Mouse (Mus musculus) hindbrain, embryonic 10.5 days (tissue): ENCODE results near the gene Gm136. TPM values are rescaled to one million over a fixed set of nuclear protein-coding genes. Genes with fewer than 3 reads are reported as not detected.

Source experiments
- DNase-seq: peaks from one replicate; pipeline ENCODE4 v3.0.0-alpha.2; 2017; ENCODE audit warnings: low spot score
- H3K27ac ChIP-seq: fragments of 300-500 bp; sonication (generic); 2 replicates; pipeline ENCODE4 v1.5.1; 2016; ENCODE audit warnings: mild to moderate bottlenecking, moderate library complexity
- H3K27me3 ChIP-seq: fragments of 300-500 bp; sonication (generic); 2 replicates; pipeline ENCODE4 v1.6.1; 2016; ENCODE audit warnings: mild to moderate bottlenecking; ENCODE audit not compliant: poor library complexity, insufficient read depth, severe bottlenecking
- H3K36me3 ChIP-seq: fragments of 300-500 bp; sonication (generic); 2 replicates; pipeline ENCODE4 v1.6.1; 2016; ENCODE audit warnings: mild to moderate bottlenecking, moderate library complexity
- H3K4me1 ChIP-seq: fragments of 300-500 bp; sonication (generic); replicated peaks from 2 replicates; pipeline ENCODE4 v1.6.1; 2016; ENCODE audit warnings: mild to moderate bottlenecking
- H3K4me3 ChIP-seq: fragments of 300-500 bp; sonication (generic); 2 replicates; pipeline ENCODE4 v1.5.1; 2016; ENCODE audit warnings: mild to moderate bottlenecking, moderate library complexity
- H3K9me3 ChIP-seq: fragments of 300-500 bp; sonication (generic); 2 replicates; pipeline ENCODE4 v1.6.1; 2016; ENCODE audit warnings: mild to moderate bottlenecking, moderate library complexity
- WGBS: fragments of 180-500 bp; shearing (Covaris S2); methylation state at CpG from one replicate; pipeline ENCODE4 v1.1.7; 2016; 5-methylcytosine and 5-hydroxymethylcytosine counted together
- polyA plus RNA-seq: library from polyadenylated mRNA; unstranded; fragments of >200 nt; fragmentation: Nextera tagmentation; extraction: Ambion mirVana; gene quantifications from 2 replicates; pipeline ENCODE4 v1.2.1, GENCODE M21; 2016

The Gm136 gene
- polyA plus RNA-seq = not detected in 2 replicates

GRCm38 (mm10) chr4:34756163-34756562 is at the start of gene Gm136:
Gene Gm136, minus strand, starts transcription at chr4:34756263.
- 92% methylated on average over 1 of the region's 1 CpGs for WGBS
- H3K27ac ChIP-seq = no peak within 1 kb of the TSS
- no peak for DNase-seq
- H3K9me3 ChIP-seq = no peaks in the 10 kb centered on the region
- no peaks in the 10 kb centered on the region for H3K36me3 ChIP-seq
- H3K4me3 ChIP-seq = no peak within 1 kb of the TSS
- H3K4me1 ChIP-seq = no peaks in the 10 kb centered on the region
- no peaks in the 10 kb centered on the region for H3K27me3 ChIP-seq

DNA sequence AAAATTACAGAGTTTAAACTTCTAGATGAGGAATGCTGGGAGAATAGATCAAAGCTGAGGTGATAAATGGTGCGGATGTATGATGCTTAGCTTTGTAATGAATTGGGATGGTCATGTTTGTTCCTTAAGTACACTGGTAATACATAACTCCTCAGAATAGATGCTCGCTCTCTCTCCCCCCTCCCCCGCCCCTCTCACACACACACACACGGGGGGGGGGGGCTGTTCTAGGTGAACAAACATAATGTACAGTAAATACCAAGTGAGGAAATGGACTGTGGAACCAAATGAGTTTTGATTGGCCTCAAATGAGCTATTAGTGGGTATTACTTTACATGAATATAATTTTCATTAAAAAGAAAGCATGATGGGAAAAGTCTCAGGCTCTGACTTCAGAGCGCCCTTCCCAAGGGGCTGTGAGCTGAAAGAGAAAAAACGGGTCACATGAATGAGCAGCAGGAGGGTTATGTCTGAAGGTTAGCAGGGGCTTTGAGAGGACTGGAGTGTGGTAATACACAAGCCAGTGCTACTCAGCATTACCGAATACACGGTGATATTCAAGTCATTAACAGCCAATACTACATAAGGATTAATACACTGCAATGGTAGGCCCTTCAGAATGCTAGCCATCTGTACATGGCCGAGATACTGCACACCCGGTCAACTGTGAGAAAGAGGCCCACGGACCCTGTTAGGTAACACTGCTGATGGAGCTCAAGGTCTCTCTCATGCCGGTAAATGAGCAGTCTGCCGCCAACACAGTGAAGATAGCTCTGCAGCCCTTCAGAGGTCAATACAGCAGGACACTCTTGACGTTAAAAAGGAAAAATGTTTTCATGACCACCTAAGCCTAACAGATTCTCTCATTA is 45.3 kb upstream of the Gm136 start:
- Histone ChIP-seq H3K9me3 (no peaks in the 10 kb centered on the region), H3K4me1 (no peaks in the 10 kb centered on the region), H3K36me3 (peaks cover 36% of the 10 kb centered on the region), H3K27ac (no peak overlapping the region), H3K4me3 (no peak overlapping the region), H3K27me3 (no peaks in the 10 kb centered on the region)
- no peak for DNase-seq
- WGBS = 84% methylated on average over 14 of the region's 14 CpGs

- Histone ChIP-seq H3K4me1 (no peaks in the 10 kb centered on the region), H3K36me3 (peaks cover 12% of the 10 kb centered on the region), H3K27me3 (no peaks in the 10 kb centered on the region), H3K27ac (no peak overlapping the region), H3K9me3 (no peaks in the 10 kb centered on the region), H3K4me3 (no peak overlapping the region)
- DNase-seq = no peak
- 92% methylated on average over 2 of the region's 2 CpGs for WGBS
These were observed 41.9 kb upstream of the Gm136 start for GRCm38 (mm10) chr4:34798005-34798404.

- no peaks in the 10 kb centered on the region for H3K4me1 ChIP-seq
- no peak for DNase-seq
- no peaks in the 10 kb centered on the region for H3K27me3 ChIP-seq
- H3K9me3 ChIP-seq = no peaks in the 10 kb centered on the region
- no peak overlapping the region for H3K27ac ChIP-seq
- 82% methylated on average over 8 of the region's 8 CpGs for WGBS
- H3K4me3 ChIP-seq = no peak overlapping the region
- peaks cover 7% of the 10 kb centered on the region for H3K36me3 ChIP-seq
These were observed 41.4 kb upstream of the Gm136 start for GRCm38 (mm10) chr4:34797294-34797983.

GRCm38 (mm10) chr4:34796294-34796693 is 40.2 kb upstream of the Gm136 start:
- Histone ChIP-seq H3K27me3 (no peaks in the 10 kb centered on the region), H3K27ac (no peak overlapping the region), H3K9me3 (no peaks in the 10 kb centered on the region), H3K4me3 (no peak overlapping the region), H3K4me1 (no peaks in the 10 kb centered on the region), H3K36me3 (peaks cover under 1% of the 10 kb centered on the region)
- DNase-seq = no peak
- WGBS = 81% methylated on average over 5 of the region's 5 CpGs

DNA sequence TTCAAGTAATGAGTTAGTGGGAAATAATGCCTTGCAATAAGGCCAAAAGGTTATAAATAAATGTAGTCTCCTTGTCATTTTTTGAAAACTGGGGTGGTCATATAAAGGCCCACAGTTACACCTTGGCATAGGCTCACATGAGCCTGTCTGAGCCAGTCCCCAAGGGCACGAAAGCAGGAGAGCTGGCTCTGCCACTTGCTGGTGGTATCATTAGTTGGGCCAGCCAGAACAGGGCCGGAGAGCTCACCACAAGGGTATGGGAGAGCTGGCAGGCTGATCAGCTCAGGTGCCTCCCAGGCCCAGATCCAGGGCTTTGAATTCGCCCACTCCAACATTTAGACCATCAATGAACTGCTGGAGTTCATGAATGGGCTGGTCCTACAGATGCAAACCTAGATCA is 30.4 kb upstream of the Gm136 start:
- no peak overlapping the region for H3K27ac ChIP-seq
- 82% methylated on average over 3 of the region's 3 CpGs for WGBS
- H3K36me3 ChIP-seq = no peaks in the 10 kb centered on the region
- no peaks in the 10 kb centered on the region for H3K27me3 ChIP-seq
- no peaks in the 10 kb centered on the region for H3K9me3 ChIP-seq
- no peak overlapping the region for H3K4me3 ChIP-seq
- H3K4me1 ChIP-seq = no peaks in the 10 kb centered on the region
- DNase-seq = no peak

GRCm38 (mm10) chr4:34785646-34786045 is 29.6 kb upstream of the Gm136 start:
- Histone ChIP-seq H3K4me3 (no peak overlapping the region), H3K36me3 (no peaks in the 10 kb centered on the region), H3K9me3 (no peaks in the 10 kb centered on the region), H3K27me3 (no peaks in the 10 kb centered on the region), H3K4me1 (no peaks in the 10 kb centered on the region), H3K27ac (no peak overlapping the region)
- WGBS = 64% methylated on average over 2 of the region's 2 CpGs
- DNase-seq = no peak

DNA sequence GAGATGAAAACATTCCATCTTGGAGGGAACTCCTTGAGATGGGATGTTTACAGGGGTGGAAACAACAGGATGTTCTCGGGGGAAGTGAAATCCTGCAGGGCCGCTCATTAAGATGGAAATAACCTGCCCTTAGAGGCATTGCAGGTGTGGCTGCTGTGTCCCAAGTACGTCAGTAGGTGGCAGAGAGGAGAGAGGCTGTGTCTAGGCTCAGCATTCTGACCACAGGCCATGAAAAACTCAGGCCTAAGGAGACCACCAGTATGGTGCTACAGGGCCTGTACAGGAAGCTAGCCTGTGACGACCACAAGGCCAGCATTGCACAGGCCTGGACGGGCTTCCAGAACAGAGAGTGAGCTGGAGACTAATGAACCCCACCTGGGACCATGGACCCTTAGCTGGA is 28.8 kb upstream of the Gm136 start:
- Histone ChIP-seq H3K27ac (no peak overlapping the region), H3K27me3 (no peaks in the 10 kb centered on the region), H3K4me3 (no peak overlapping the region), H3K9me3 (no peaks in the 10 kb centered on the region), H3K4me1 (no peaks in the 10 kb centered on the region), H3K36me3 (no peaks in the 10 kb centered on the region)
- no peak for DNase-seq
- 58% methylated on average over 5 of the region's 5 CpGs for WGBS

- WGBS = 31% methylated on average over 4 of the region's 4 CpGs
These were observed 26.7 kb upstream of the Gm136 start for GRCm38 (mm10) chr4:34782730-34783129.

DNA sequence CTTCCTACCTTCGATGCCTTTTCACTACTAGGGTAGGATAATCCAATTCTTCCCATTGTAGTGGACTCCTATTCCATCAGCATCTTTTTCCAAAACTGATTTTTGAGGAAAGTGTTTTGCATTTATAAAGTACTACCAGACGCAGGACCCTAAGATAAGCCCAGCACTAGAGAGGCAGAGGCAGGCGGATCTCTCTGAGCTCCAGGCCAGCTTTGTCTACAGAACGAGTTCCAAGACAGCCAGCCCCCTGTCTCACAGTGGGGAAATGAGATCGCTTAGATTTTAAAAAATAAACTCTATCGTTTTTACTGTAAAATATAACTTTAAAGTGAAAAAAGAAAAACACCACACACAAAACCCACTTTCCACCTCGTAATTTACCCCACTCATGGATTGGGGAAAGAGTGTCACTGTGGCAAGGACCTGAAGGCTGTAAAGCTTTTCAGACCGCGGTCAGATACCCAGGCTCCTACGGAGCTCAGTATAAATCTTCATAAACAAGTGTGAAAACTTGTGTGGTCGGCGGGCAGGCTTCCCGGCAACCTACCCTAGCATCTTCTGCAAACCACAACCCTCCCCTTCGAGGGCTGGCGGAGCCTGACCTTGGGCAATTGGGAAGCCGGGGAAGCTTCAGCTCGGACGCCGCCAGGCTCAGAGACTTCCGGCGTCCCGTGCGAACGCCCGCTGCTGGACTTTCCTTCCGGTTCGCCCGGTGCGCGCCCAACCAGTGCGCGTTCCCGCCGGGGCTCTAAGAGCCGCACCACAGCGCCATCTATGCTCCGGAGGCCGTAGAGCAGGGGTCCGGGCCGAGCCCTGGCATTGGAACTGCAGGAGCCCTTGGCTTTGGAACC is 21.8 kb upstream of the Gm136 start, which contains the start of gene Smim8:
Smim8 (minus strand) TSS at position 747 of the 851 bp plus-strand sequence.
- H3K9me3 ChIP-seq = no peaks in the 10 kb centered on the region
- peak within 1 kb of the TSS; percentile 67 for H3K4me3 ChIP-seq
- WGBS = 6% methylated on average over 40 of the region's 40 CpGs
- no peaks in the 10 kb centered on the region for H3K36me3 ChIP-seq
- H3K27ac ChIP-seq = peak within 1 kb of the TSS; percentile 90
- H3K27me3 ChIP-seq = no peaks in the 10 kb centered on the region
- peaks cover 8% of the 10 kb centered on the region; the same call in 1 of the 2 replicates for H3K4me1 ChIP-seq
- peak; percentile 95 for DNase-seq

More at GRCm38 (mm10) chr4:34782730-34783129, 26.7 kb upstream of the Gm136 start:
- Histone ChIP-seq H3K9me3 (no peaks in the 10 kb centered on the region), H3K36me3 (no peaks in the 10 kb centered on the region), H3K27me3 (no peaks in the 10 kb centered on the region), H3K4me3 (no peak overlapping the region), H3K27ac (no peak overlapping the region), H3K4me1 (peaks cover under 1% of the 10 kb centered on the region; the same call in 1 of the 2 replicates)
- no peak for DNase-seq

DNA sequence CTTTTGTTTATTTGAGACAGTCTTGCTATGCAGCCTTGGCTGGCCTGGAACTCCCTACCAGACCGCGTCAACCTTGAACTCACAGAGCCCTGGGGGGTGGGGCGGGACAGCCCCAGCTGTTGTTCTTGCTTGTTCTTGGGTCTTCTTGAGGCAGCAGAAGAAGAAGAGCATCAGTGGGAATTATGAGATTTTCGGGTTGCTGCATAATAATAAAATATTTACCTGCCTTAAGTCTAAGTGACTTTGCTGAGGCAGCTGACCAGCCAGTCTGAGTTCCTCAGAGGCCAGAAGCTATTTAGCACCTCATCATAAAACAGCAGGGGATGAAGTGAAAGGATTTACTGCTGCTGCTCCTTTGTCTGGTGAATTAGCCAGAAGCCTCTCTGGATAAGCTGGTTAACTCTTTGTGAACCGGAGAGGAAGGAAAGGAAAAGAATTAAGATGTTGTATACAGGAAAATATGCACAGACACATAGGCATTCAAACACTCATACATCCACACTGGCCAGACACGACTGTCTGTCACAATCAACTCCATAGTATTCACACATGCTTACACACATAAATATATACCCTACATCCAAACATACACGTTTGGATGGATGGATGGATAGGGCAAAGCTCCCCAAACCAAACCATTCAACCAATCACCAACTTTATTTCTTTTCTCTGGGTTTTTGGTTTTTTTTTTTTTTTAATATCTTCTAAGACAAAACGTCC is 15.7 kb upstream of the Gm136 start:
- Histone ChIP-seq H3K9me3 (no peaks in the 10 kb centered on the region), H3K4me3 (no peak overlapping the region), H3K4me1 (peaks cover 5% of the 10 kb centered on the region; the same call in 1 of the 2 replicates), H3K36me3 (peaks cover 16% of the 10 kb centered on the region; the same call in 1 of the 2 replicates), H3K27ac (no peak overlapping the region; the same call in 1 of the 2 replicates), H3K27me3 (no peaks in the 10 kb centered on the region)
- WGBS = 11% methylated on average over 8 of the region's 8 CpGs
- no peak for DNase-seq

- Histone ChIP-seq H3K27me3 (no peaks in the 10 kb centered on the region), H3K4me3 (no peak overlapping the region), H3K4me1 (no peaks in the 10 kb centered on the region), H3K36me3 (no peaks in the 10 kb centered on the region), H3K9me3 (no peaks in the 10 kb centered on the region), H3K27ac (no peak overlapping the region)
- no peak for DNase-seq
- WGBS = 74% methylated on average over 6 of the region's 6 CpGs
These were observed 6.8 kb downstream of the Gm136 start for GRCm38 (mm10) chr4:34749236-34749635.
